Mouse (Mus musculus) testis, postnatal 14 days (tissue): ENCODE measurements around the gene Ggta1.

ENCODE experiments used
- DNase-seq: peaks from one replicate; pipeline ENCODE4 v3.0.0; 2021; ENCODE audit warnings: low spot score

Gene Ggta1

GRCm38 (mm10) chr2:35400739-35401138, 62.3 kb downstream of the Ggta1 start:
- DNase-seq = no peak

- DNase-seq = no peak
Measured at GRCm38 (mm10) chr2:35398184-35398828, 64.7 kb downstream of the Ggta1 start.

- DNase-seq = peak; percentile 28
Measured at GRCm38 (mm10) chr2:35397590-35398173, 65.3 kb downstream of the Ggta1 start.

DNA sequence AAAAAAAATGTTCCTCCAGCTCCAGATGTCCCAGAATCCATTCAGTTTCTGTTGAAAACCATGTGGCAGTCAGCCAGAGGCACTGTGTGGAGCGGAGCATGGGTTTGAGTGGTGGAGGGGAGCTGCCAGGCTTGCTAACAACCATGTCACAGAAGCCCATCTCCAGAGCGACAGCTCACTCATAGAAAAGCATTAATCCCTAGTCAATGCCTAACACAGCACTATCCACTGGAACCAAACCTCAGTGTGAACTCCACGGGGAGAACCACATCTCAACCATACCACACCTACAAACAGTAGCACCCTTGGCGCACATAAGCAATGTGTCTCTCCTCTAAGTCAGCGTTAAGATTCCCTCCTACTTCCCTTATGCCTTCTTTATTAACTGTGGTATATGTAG, 65.9 kb downstream of the Ggta1 start, which contains the start of gene 4930402F06Rik:
TSS of gene 4930402F06Rik (minus strand) at position 80 of the 400 bp plus-strand sequence.
- DNase-seq = no peak

GRCm38 (mm10) chr2:35385441-35385871, 77.6 kb downstream of the Ggta1 start:
- DNase-seq = no peak

DNA sequence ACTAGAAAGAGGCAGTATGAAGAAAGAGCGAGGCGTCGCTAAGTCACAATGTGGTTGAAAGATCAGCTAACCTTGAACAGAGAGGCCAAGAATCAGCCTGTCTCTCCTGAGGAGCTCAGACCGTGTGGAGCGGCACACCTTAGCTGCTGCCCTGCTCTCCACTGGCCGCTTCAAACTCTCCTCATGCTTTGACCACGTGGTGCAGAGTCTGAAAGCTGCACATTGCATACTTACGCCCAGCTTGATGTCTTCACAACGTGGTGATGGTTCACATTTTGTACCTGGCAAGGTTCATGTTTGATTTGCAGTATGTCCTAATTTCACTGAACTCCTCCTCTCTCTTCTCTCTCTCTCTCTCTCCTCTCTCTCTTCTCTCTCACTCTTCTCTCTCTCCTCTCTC, 83.7 kb downstream of the Ggta1 start:
- DNase-seq = no peak

DNA sequence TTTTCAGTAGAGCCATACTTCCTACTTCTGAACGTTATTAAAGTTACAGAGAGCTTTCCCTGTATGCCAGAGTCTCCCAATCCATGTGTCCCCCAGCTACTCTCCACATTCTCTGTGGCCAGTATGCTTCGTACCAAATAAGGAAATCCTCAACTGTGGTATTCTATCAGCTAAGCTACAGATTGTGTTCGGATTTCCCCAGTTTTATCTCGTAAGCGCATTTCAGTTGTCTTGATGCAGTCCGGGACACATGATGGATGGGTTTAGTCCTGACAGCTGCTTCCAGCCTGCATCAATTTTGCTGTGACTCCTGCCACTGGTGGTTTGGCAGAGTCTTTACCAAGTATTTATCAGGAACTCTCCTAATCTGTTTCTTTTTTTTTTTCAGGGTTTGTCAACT, 85.4 kb downstream of the Ggta1 start:
- DNase-seq = no peak

DNA sequence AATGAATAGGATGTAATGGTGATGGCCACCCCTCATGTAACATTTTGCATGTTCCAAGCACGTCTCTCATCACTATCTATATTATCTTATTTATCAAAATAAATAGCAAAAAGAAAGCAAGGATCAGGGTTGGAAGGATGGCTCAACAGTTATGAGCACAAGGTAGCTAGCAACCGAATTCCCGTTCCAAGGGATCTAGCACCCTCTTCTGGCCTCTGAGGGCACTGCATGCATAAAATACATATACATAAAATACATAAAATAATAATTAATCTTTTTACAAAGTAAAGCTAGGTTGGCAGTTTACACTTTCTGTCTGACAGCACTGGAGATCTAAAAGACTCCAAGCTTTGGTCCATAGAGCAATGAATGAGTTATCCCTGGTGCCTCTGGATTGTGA, 90.0 kb downstream of the Ggta1 start:
- DNase-seq = no peak

GRCm38 (mm10) chr2:35370686-35371085, 92.3 kb downstream of the Ggta1 start:
- DNase-seq = no peak

DNA sequence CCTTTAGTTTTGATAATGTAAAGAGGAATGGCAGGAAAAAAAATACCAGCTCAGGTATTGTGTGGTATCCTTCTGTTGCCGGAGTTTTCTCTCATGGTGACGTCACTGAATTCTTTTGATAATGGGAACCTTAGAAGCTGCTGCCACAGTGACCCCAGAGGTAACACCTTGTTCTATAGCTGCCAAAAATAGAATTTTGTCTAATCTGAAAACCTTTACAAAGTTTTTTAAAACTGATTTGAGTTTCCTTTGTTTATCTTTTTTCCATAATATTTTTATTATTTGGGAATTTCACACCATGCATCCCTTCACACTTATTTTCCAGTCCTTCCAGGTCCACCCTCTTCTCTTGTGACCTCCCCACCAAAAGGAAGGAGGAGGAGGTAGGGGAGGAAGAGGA, 95.4 kb downstream of the Ggta1 start, which contains the start of gene 4930568D16Rik:
TSS of gene 4930568D16Rik (minus strand) at position 101 of the 400 bp plus-strand sequence.
- no peak for DNase-seq
